Mouse (Mus musculus): ENCODE data around the gene Trp53i11.

Trp53i11 gene

GRCm38 (mm10) chr2:93171929-93172328, 15.4 kb upstream of the Trp53i11 start:
- no peak for DNase-seq (ENCODE audit: low spot score in 2 of 2)

GRCm38 (mm10) chr2:93172460-93172859, 14.9 kb upstream of the Trp53i11 start:
- no peak for DNase-seq (ENCODE audit: low spot score in 2 of 2)

- DNase-seq (ENCODE audit: low spot score in 2 of 2), result no peak
Measured at GRCm38 (mm10) chr2:93174159-93174558, 13.2 kb upstream of the Trp53i11 start.

- no peak for DNase-seq (ENCODE audit: low spot score in 2 of 2)
Measured at GRCm38 (mm10) chr2:93175278-93175677, 12.1 kb upstream of the Trp53i11 start.

GRCm38 (mm10) chr2:93175721-93176120, 11.6 kb upstream of the Trp53i11 start:
- no peak for DNase-seq (ENCODE audit: low spot score in 2 of 2)

DNA sequence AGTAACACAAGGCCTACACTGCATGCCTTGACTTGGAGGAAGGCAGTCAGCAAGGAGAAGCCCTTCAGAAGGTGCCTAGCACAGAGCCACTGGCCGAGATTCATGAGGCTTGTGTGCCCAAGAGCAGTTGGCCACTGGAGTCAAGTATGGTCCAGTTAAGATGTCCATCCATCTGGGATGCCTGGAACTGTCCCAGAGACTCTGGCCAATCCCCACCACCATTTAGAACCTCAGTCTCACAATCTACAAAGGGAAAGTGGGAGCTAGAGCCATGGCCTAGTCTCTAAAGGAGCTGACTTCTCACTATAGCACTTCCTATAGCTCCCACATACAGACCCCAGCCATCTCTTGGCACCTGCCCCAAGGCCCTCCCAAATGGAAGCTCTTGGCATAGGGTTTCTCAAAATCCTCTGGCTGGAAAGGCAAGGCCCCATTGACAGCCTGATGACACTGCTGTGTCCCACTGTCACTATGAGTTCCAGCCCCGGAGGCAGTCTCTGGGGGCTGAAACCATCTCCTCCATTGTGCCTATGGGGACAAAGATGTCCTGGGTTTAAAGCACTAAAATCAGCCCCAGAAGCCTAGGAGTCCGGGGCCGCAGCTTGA, 11.1 kb upstream of the Trp53i11 start:
- no peak for DNase-seq (ENCODE audit: low spot score in 2 of 2)

DNA sequence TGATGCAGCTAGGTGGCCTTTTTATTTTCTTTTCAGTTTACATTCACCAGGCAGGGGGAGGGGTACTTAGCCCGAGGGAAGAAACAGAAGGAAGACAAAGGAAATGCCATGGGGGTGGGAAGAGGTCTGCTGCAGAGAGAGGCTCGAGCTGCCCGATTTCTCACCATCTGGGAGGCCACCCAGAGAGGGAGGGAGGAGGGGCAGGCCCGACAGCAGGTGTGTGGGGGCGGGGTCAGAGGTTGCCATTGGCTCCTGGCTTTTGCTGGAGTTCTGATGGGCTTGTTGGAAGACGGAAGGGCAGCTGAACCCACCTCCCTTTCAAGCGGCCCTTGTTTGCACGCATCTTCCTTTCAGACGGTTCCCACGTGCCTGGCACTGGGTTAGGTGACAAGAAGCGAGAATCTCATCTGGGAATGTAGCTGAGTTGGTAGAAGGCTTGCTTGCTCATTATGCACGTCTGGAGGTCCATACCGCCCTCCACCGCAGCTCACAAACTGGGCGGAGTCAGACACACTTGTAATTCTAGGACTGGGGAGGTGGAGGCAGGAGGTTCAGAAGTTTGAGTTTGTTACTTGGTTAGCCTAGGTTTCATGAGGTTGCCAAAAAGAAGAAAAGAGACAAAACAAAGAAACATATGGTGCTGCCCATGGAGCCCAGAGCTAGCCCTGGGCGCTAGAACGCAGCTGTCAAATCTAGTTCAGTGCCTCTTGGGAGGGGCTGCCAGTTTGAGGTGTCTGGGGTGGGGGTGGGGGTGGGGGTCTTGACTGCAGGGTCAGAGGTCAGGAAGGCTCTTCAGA, 10.3 kb upstream of the Trp53i11 start:
- DNase-seq (ENCODE audit: low spot score in 2 of 2), result no peak

DNA sequence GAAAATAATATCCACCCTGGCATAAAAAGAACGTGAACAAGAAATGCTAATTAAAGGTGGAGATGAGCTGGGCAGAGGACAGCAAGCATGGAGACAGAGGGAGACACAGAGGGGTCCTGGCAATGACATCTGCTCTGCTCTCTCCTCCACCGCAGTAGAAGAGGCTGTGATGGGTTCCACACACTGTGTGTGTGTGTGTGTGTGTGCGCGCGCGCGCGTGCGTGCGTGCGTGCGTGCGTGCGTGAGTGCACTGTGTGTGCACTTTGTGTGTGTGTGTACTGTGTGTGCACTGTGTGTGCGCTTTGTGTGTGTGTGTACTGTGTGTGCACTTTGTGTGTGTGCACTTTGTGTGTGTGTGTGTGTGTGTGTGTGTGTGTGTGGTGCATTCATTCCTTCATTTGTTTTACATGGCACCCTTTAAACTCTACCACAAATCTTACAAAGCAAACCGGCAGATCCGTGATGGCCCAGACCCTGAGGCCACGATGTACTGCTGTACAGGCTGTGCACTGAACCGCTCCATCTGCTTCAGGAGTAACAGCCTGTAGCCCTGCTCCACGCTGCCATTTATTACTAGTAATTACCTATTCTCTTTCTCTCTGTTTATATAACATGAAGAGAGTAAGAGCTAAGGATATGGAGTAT, 9.6 kb upstream of the Trp53i11 start:
- DNase-seq (ENCODE audit: low spot score in 2 of 2), result no peak

- no peak for DNase-seq (ENCODE audit: low spot score in 2 of 2)
Measured at GRCm38 (mm10) chr2:93178313-93178677, 9.1 kb upstream of the Trp53i11 start.

- no peak for DNase-seq (ENCODE audit: low spot score in 2 of 2)
Measured at GRCm38 (mm10) chr2:93179603-93180002, 7.7 kb upstream of the Trp53i11 start.

DNA sequence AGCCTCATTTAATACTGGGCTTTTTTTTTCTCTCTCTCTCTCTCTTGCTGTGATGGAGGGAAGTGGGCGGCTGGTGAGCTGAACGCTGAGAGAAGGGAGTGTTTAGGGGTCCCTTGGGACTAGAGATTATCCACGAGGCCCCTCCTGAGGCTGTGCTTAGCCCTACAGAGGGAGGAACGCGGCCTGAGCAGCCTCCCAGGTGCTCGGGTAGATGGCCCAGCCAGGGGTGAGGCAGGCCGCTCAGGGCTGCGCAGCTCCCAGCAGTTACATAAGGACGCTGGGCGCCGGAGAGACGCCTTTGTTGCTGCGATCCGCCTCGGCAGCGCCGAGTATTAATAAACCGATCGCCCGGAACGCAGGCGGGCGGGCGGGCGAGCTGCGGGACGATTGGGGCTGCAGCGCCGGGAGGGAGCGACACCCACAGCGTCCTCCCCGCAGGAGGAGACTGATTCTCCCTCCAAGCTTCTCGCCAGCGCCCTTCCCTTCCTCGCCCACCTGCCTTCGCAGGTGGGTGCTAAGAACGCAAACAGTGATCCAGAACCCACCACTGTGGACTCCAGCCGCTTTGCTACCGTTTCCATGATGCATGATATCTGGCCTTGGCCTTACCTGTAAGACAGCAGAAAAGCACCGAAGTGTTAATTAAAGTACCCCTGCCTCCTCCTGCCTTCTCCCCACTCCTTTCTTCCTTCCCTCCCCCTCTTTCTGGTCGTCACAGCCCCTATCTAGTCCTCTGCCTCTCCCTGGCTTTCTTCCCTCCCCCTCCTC, 7.1 kb upstream of the Trp53i11 start:
- peak; percentile 78 to 82 for DNase-seq (ENCODE audit: low spot score in 2 of 2)

DNA sequence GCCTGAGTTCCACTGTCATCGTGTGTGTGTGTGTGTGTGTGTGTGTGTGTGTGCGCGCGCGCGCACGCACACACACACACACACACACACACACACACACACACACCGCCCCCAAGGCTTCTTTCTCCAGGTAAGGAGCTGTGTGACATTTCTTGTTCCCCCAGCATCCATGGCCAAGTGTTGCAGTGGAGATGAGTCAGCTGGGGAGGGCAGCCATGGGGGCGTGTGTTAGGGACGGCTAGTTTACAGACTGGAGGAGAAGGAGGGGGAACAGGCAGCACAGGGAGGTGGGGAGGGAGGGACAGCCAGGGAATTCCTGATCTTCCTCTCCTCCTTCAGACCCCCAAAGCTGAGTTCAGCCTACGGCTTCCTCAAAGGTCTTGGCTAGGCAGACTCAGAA, 4.5 kb upstream of the Trp53i11 start:
- peak; percentile 63 to 71 for DNase-seq (ENCODE audit: low spot score in 2 of 2)

DNA sequence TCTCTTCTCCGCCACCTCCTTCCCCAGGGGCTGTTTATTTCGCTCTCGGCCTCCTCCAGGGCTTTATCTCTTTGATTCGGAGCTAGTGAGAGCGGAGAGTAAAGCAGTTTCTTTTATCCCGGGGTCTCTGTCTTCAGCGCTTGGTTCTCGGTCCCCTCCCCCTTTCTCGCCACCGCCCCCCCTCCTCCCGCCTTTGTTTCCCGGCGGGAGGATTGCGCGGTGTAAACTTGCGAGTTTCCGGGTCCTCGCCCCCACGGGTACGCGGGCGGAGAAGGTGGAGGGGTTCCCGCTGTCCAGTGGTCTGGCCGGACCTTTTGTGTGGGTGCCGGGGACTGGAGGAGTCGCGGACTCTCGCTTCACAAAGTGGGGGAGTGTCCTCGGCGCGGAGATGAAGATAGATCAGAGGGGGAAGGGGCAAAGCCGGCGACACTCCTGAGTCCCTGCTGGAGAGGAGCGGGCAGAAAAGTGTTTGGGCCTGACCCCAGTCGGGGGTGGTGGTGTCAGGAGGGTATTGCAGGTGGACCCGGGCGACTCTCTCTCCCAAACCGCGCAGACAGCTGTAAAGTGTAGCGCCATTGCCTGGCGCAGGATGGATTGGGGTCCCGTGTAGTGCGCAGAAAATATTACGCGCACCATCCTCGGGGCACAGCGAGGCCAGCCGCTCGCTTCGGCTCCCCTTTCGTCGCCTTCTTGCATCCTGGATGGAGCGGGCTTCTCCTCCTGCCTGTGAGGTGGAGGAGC, 842 bp downstream of the Trp53i11 start:
- no peak for DNase-seq (ENCODE audit: low spot score in 2 of 2)

DNA sequence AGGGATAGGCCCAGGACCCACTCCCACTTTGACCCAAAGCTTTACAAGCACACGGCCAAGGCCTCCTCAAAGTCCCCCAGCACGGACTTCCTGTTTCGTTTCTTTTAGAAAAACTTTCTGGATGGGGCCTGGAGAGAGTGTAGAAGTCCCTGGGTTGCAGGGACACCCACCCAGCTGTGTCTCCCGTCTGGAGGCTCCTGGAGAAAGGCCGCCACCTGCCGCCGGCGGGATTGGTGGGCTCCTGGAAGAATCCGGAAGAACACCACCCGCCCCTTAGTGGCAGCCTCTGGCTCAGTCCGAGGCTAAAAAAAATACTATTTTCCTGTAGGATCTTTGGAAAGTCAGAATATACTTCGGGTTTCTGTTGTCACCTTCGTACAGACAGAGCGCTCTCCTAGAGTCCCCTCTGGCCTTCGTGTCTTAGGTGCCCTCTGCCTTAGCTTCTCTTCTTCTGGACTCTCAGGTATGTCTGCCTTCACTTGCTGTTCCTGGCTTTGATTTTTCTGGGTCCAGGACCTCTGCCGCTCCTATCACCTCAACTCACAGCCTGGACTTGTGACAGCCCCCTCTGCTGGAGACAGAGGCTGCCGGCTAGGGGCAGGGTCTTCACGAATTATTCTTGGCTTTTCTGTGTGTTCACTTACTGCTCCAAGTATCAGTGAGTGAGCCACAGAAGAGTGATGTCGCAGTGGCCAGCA, 1.6 kb downstream of the Trp53i11 start:
- peak in 1 of 2 experiments; percentile 63 for DNase-seq (ENCODE audit: low spot score in 2 of 2)

DNA sequence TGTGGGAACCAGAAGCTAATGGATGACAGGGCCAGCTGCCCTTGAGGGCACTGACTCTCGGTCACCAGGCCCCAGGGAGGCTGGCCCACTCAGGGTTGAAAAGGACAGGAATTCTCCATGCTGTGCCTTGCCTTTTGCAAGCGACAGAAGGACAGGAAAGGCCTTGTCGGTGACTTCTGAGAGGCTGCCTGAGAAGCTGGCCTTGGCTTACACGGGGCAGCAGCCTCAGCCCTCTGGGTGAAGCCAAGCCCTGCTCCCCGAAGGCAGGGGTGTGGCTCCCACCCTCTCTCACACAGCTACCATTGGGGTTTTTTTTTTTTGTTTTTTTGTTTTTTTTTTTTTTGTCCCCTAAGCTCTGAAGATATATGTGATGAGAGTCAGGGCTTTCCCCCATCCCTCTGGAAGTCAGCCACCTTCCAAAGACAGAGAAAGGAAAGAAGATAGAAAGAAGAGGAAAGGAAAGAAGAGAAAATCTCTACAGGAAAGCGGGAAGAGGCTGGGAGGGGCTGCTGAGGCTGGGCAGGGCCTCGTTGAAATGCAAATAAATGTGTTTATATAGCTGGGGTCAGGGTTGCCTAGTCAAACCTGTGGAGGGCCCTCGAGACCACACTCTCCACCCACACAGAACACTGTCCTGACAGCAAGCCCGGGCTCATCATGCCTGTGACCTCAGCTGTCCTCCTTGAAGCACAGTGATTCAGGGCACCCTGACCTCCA, 3.6 kb downstream of the Trp53i11 start:
- no peak for DNase-seq (ENCODE audit: low spot score in 2 of 2)

DNA sequence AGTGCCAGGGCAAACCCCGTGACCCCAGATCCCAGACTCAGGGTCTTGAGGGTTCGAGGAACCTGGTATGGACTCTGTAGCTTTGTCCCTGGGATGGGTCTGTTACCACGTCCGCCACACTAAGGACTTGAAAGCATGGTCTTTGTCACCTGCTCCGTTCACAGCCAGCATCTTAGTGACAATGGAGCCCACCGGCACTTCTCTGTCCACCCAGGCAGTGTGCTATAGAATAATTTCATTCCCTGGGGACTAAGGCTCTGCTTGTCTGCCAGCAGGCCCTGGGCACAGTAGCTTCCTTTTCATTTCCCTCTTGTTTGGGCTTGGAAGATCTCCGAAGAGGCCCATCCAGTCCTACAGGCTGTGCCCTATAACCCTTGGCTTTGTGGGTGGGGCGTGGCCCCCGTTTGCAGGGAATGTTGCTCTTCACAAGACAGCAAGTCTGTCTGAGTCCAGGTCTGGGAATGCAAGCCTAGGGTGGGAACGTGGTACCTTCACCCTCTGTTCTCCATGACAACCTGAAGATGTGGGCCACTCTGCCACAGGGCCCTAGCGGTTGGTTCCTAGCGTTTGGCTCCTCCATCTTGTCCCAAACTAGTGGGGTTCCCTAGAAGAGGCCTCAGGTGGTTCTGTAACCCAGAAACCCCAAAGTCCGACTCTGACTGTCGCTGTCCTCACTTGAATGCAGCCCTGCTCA, 4.3 kb downstream of the Trp53i11 start:
- no peak for DNase-seq (ENCODE audit: low spot score in 2 of 2)

DNA sequence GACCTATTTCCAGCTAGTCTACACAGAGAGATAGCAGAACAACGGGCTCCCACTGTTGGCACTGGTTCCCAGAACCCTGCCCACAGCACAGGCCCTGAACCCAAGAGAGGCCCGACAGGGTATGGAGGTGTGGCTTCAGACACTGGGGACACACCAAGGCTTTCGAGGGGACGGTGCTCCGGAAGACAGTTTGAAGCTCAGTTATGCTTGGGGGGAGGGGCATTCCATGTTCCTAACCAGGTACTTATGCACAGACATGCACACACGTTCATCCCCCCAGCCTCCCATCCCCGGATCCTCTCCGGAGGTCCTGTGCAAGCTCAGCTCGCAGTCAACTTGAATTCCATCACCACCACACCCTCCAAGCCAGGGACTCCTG, 4.8 kb downstream of the Trp53i11 start:
- no peak for DNase-seq (ENCODE audit: low spot score in 2 of 2)

GRCm38 (mm10) chr2:93192671-93193080, 5.3 kb downstream of the Trp53i11 start:
- no peak for DNase-seq (ENCODE audit: low spot score in 2 of 2)

GRCm38 (mm10) chr2:93193806-93194205, 6.5 kb downstream of the Trp53i11 start:
- no peak for DNase-seq (ENCODE audit: low spot score in 2 of 2)

GRCm38 (mm10) chr2:93198846-93199245, 11.5 kb downstream of the Trp53i11 start:
- peak; percentile 95 to 98 for DNase-seq (ENCODE audit: low spot score in 2 of 2)

Measured in right cerebral cortex, adult 2 months (tissue).